Mouse (Mus musculus) testis, adult 2 months (tissue): ENCODE results near the gene Togaram2.

Experiments
- CTCF ChIP-seq: fragments of 200-500 bp; IDR thresholded peaks from 2 replicates; pipeline ENCODE4 v1.5.1; 2012; ENCODE audit warnings: low read depth, mild to moderate bottlenecking, inconsistent platforms, low read length, moderate library complexity; ENCODE audit not compliant: control insufficient read depth, insufficient read depth, insufficient replicate concordance
- POLR2A ChIP-seq: fragments of 200-500 bp; IDR thresholded peaks from 2 replicates; pipeline ENCODE4 v1.6.1; 2012; ENCODE audit warnings: low read depth, mild to moderate bottlenecking, inconsistent platforms, low read length, moderate library complexity; ENCODE audit not compliant: control insufficient read depth

DNA sequence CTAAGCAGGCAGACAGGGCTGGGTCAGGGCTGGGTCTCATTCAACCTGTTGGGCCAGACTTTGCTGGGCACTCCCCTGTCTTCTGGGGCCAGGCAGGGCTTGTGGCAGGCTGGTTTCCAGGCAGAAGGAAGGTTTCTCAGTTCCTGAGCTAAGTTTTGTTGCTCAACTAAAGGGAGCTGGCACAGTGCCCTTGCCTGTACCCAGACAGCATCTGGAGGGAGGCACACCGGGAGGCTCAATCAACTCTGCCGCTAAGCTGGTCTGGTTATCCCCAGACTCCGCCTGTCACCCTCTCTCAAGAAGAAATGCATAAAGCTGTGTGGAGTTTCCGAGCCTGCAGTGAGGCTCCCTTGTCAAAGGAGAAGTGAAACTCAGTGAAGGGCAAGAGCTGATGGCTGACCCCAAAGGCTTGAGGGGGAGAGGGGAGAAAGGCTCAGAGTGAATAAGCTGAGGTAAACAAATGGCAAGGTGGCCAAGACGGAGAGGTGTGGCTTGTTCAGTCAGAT is 11.1 kb downstream of the Togaram2 start:
- no peak for TF ChIP-seq POLR2A
- TF ChIP-seq CTCF = no peak
